Mouse (Mus musculus) MEL-GATA-1-ER (cell line): ENCODE measurements around the gene Cyp4v3.

Experiments used
- DNase-seq: peaks from one replicate; pipeline ENCODE4 v3.0.0-alpha.2; 2012; ENCODE audit warnings: low read depth; ENCODE audit errors: extremely low read depth

Gene Cyp4v3

GRCm38 (mm10) chr8:45321365-45321764 lies 11.7 kb downstream of the Cyp4v3 start:
- DNase-seq, result no peak

GRCm38 (mm10) chr8:45320930-45321329 lies 12.1 kb downstream of the Cyp4v3 start:
- no peak for DNase-seq

GRCm38 (mm10) chr8:45310967-45311366 lies 22.0 kb downstream of the Cyp4v3 start:
- no peak for DNase-seq

- DNase-seq, result no peak
These were observed 24.6 kb downstream of the Cyp4v3 start, which contains the start of gene Gm45753 for GRCm38 (mm10) chr8:45308366-45308765. Gene Gm45753, minus strand, starts transcription at chr8:45308466.

GRCm38 (mm10) chr8:45305479-45305878 lies 27.5 kb downstream of the Cyp4v3 start:
- DNase-seq, result no peak

GRCm38 (mm10) chr8:45304354-45304753 lies 28.7 kb downstream of the Cyp4v3 start:
- DNase-seq, result no peak

GRCm38 (mm10) chr8:45302390-45302789 lies 30.6 kb downstream of the Cyp4v3 start:
- no peak for DNase-seq

GRCm38 (mm10) chr8:45295276-45295675 lies 37.7 kb downstream of the Cyp4v3 start:
- DNase-seq, result no peak

- DNase-seq, result no peak
These were observed 38.3 kb downstream of the Cyp4v3 start, which contains the start of gene Klkb1 for GRCm38 (mm10) chr8:45294687-45295086. Gene Klkb1, minus strand, starts transcription at chr8:45294859.

GRCm38 (mm10) chr8:45291790-45292189 lies 41.2 kb downstream of the Cyp4v3 start:
- no peak for DNase-seq

GRCm38 (mm10) chr8:45281630-45282029 lies 51.4 kb downstream of the Cyp4v3 start:
- DNase-seq, result no peak

- no peak for DNase-seq
These were observed 55.6 kb downstream of the Cyp4v3 start for GRCm38 (mm10) chr8:45277453-45277852.

- DNase-seq, result no peak
These were observed 58.7 kb downstream of the Cyp4v3 start for GRCm38 (mm10) chr8:45274317-45274716.

GRCm38 (mm10) chr8:45269056-45269455 lies 64.0 kb downstream of the Cyp4v3 start:
- no peak for DNase-seq

- no peak for DNase-seq
These were observed 64.5 kb downstream of the Cyp4v3 start for GRCm38 (mm10) chr8:45268485-45268884.

- no peak for DNase-seq
These were observed 65.2 kb downstream of the Cyp4v3 start for GRCm38 (mm10) chr8:45267611-45268391.

GRCm38 (mm10) chr8:45266993-45267392 lies 66.0 kb downstream of the Cyp4v3 start:
- no peak for DNase-seq

GRCm38 (mm10) chr8:45264918-45265317 lies 68.1 kb downstream of the Cyp4v3 start:
- no peak for DNase-seq

- no peak for DNase-seq
These were observed 70.2 kb downstream of the Cyp4v3 start for GRCm38 (mm10) chr8:45262851-45263250.

GRCm38 (mm10) chr8:45261920-45262319 lies 71.1 kb downstream of the Cyp4v3 start, which contains the start of gene F11:
Gene F11, minus strand, starts transcription at chr8:45262031.
- no peak for DNase-seq

GRCm38 (mm10) chr8:45258421-45258820 lies 74.6 kb downstream of the Cyp4v3 start:
- DNase-seq, result no peak

GRCm38 (mm10) chr8:45255040-45255439 lies 78.0 kb downstream of the Cyp4v3 start:
- DNase-seq, result no peak
